In genomic region chr2:155047452-155048178, GRCm38 (mm10) we compare ENCODE assay signal across 15 mouse cellular contexts. TPM values are rescaled to one million over a fixed set of nuclear protein-coding genes. Genes with fewer than 3 reads are reported as not detected.
A peak's percentile ranks its signal among the peaks of the same experiment; 100 is the strongest.
DNase-seq lines count a peak whose midpoint lies in the region; ATAC-seq and TF ChIP-seq lines count a peak whose summit lies in the region.
"Had no signal": no experiment of that assay in that cellular context is flagged by ENCODE, and none has a peak within 500 bp of the region (broad histone marks: within the 10 kb centered on the region; RNA-seq: fewer than 3 reads in every experiment).

No protein-coding gene starts in this region.

- no peak for TF ChIP-seq POLR2A in thymus, adult 2 months (IDR thresholded peaks at IDR 0.05; ENCODE audit: control insufficient read depth, extremely low read depth, insufficient read depth, low read length, poor library complexity)

- WGBS in forebrain, embryonic 10.5 days = 55% methylated on average over 7 of the region's 7 CpGs
- 59% methylated on average over 7 of the region's 7 CpGs for WGBS in forebrain, embryonic 11.5 days
- 68% methylated on average over 7 of the region's 7 CpGs for WGBS in thymus, adult 2 months

- H3K4me1 ChIP-seq in forebrain, embryonic 10.5 days = peaks cover 28% of the 10 kb centered on the region
- H3K4me1 ChIP-seq in forebrain, embryonic 11.5 days (replicated peaks; ENCODE audit: control insufficient read depth, insufficient read depth, low read length) = 0 out of 2 replicates have a peak, but pooled peaks cover 3% of the 10 kb centered on the region
- peaks cover 16% of the 10 kb centered on the region for H3K4me1 ChIP-seq in thymus, adult 2 months (replicated peaks; ENCODE audit: control insufficient read depth, insufficient read depth, low read length)

- H3K9me3 ChIP-seq in forebrain, embryonic 10.5 days = no peaks in the 10 kb centered on the region
- no peaks in the 10 kb centered on the region for H3K9me3 ChIP-seq in forebrain, embryonic 11.5 days (ENCODE audit: control insufficient read depth, low read length)
- H3K9me3 ChIP-seq: forebrain, embryonic 15.5 days; liver, embryonic 12.5 days had no signal

- H3K36me3 ChIP-seq in forebrain, embryonic 10.5 days (replicated peaks) = no peaks in the 10 kb centered on the region
- H3K36me3 ChIP-seq in forebrain, embryonic 11.5 days (ENCODE audit: control insufficient read depth, insufficient read depth, low read length) = no peaks in the 10 kb centered on the region
- H3K36me3 ChIP-seq in thymus, adult 2 months (ENCODE audit: control insufficient read depth, insufficient read depth, low read length) = no peaks in the 10 kb centered on the region
- H3K36me3 ChIP-seq: forebrain, embryonic 15.5 days; liver, embryonic 12.5 days had no signal

- no peak overlapping the region for H3K9ac ChIP-seq in forebrain, embryonic 11.5 days (ENCODE audit: low read length)
- H3K9ac ChIP-seq: forebrain, embryonic 15.5 days; liver, embryonic 12.5 days had no signal

- H3K4me2 ChIP-seq in forebrain, embryonic 11.5 days (ENCODE audit: low read depth, low read length, severe bottlenecking) = no peak overlapping the region
- H3K4me2 ChIP-seq: forebrain, embryonic 15.5 days; liver, embryonic 12.5 days had no signal

- peak overlapping the region; percentile 30; the same call in 1 of the 2 replicates for H3K27ac ChIP-seq in forebrain, embryonic 10.5 days
- H3K27ac ChIP-seq in forebrain, embryonic 11.5 days (ENCODE audit: low read depth, low read length) = no peak overlapping the region
- H3K27ac ChIP-seq in thymus, adult 2 months (ENCODE audit: control insufficient read depth, insufficient read depth, low read length) = peak overlapping the region; percentile 36
- H3K27ac ChIP-seq: forebrain, embryonic 15.5 days; kidney, postnatal 0 days; liver, embryonic 12.5 days had no signal

- no peaks in the 10 kb centered on the region; the same call in 1 of the 2 replicates for H3K27me3 ChIP-seq in forebrain, embryonic 10.5 days (ENCODE audit: poor library complexity, severe bottlenecking)
- H3K27me3 ChIP-seq in forebrain, embryonic 11.5 days (ENCODE audit: control insufficient read depth, insufficient read depth, low read length) = no peaks in the 10 kb centered on the region
- no peaks in the 10 kb centered on the region for H3K27me3 ChIP-seq in thymus, adult 2 months (ENCODE audit: control insufficient read depth, insufficient read depth, low read length)
- H3K27me3 ChIP-seq: forebrain, embryonic 15.5 days had no signal

- no peak for TF ChIP-seq CTCF in thymus, adult 2 months (IDR thresholded peaks at IDR 0.05; ENCODE audit: borderline replicate concordance, control insufficient read depth, extremely low read depth, insufficient read depth, low read length, poor library complexity)

- H3K4me3 ChIP-seq in forebrain, embryonic 10.5 days = no peak overlapping the region
- H3K4me3 ChIP-seq in forebrain, embryonic 11.5 days (ENCODE audit: low read depth, low read length) = no peak overlapping the region
- no peak overlapping the region for H3K4me3 ChIP-seq in thymus, adult 2 months (ENCODE audit: control insufficient read depth, insufficient read depth, low read length)
- H3K4me3 ChIP-seq: forebrain, embryonic 15.5 days; liver, embryonic 12.5 days had no signal

- DNase-seq in forebrain, embryonic 10.5 days (ENCODE audit: extremely low spot score, low spot score) = no peak
- DNase-seq in forebrain, embryonic 11.5 days (ENCODE audit: low spot score) = no peak
- DNase-seq in embryo, embryonic 10.5 days (ENCODE audit: low spot score) = peak; percentile 52
- DNase-seq in induced T-regulatory cell, adult 2 months (ENCODE audit: low read depth) = peak; percentile 47
- peak; percentile 12 for DNase-seq in thymus, adult 2 months
- no peak for DNase-seq in kidney, postnatal 36 days
- no peak for DNase-seq in urinary bladder, postnatal 4 days (ENCODE audit: low spot score in 2 of 2)
- DNase-seq in kidney, postnatal 10 days = no peak
- DNase-seq: adrenal gland, postnatal 25 days; gastrocnemius, postnatal 10 days; lung, postnatal 14 days had no signal

- ATAC-seq in forebrain, embryonic 11.5 days (replicated peaks; ENCODE audit: low FRiP score) = no peak
- ATAC-seq: forebrain, embryonic 15.5 days; hindbrain, embryonic 16.5 days; liver, embryonic 12.5 days had no signal

RNA-seq across cellular contexts. Expression of gene Ahcy, which starts 26.7 kb away (rescaled TPM):
- polyA plus RNA-seq in forebrain, embryonic 10.5 days (2016; fragmentation: Nextera tagmentation; extraction: Ambion mirVana) = 114 TPM in 2 replicates
- 91.8 and 95.8 TPM in 2 replicates for polyA plus RNA-seq in forebrain, embryonic 11.5 days (2014; fragmentation: Nextera tagmentation; extraction: Ambion mirVana)
- polyA plus RNA-seq in thymus, adult 2 months (2012; rRNA removed) = 90.7 and 99.4 TPM in 2 replicates

RNA-seq across cellular contexts. Expression of gene Gm14226, which starts 29.5 kb away (rescaled TPM):
- polyA plus RNA-seq in forebrain, embryonic 10.5 days (2016; fragmentation: Nextera tagmentation; extraction: Ambion mirVana) = 0.06 and 0.20 TPM in 2 replicates
- polyA plus RNA-seq in forebrain, embryonic 11.5 days (2014; fragmentation: Nextera tagmentation; extraction: Ambion mirVana) = 0.27 and 0.40 TPM in 2 replicates
- polyA plus RNA-seq in thymus, adult 2 months (2012; rRNA removed) = 0.06 and 0.16 TPM in 2 replicates

Comparison
In these comparisons a context has a peak if more than half of its experiments do, and no peak if none do; other contexts are left out.
1. DNase-seq: peak in embryo, embryonic 10.5 days (single experiment), induced T-regulatory cell, adult 2 months (single experiment) and thymus, adult 2 months (single experiment); none in forebrain, embryonic 10.5 days (single experiment), forebrain, embryonic 11.5 days (single experiment), kidney, postnatal 36 days (0 of 2), urinary bladder, postnatal 4 days (0 of 2) and kidney, postnatal 10 days (single experiment).